Mouse (Mus musculus): ENCODE results near the gene Pim3.

GRCm38 (mm10) chr15:88844966-88845365 lies 17.0 kb upstream of the Pim3 start:
- TF ChIP-seq POLR2A (IDR thresholded peaks at IDR 0.05; ENCODE audit: insufficient read length, low read depth) = no peak
- TF ChIP-seq MAX (IDR thresholded peaks at IDR 0.05; ENCODE audit: low read depth) = no peak
- TF ChIP-seq E2F4 (IDR thresholded peaks at IDR 0.05; ENCODE audit: insufficient read depth) = no peak
- TF ChIP-seq MYOG (IDR thresholded peaks at IDR 0.05; ENCODE audit: control insufficient read depth in 1 of 3, insufficient read depth in 1 of 3, insufficient read length in 2 of 3, low read depth in 2 of 3) = no peak
- TF ChIP-seq CEBPB (IDR thresholded peaks at IDR 0.05; ENCODE audit: insufficient read depth, poor library complexity, severe bottlenecking) = no peak
- no peak for TF ChIP-seq POLR2AphosphoS2 (IDR thresholded peaks at IDR 0.05; ENCODE audit: insufficient read length, low read depth)
- no peak for TF ChIP-seq REST (IDR thresholded peaks at IDR 0.05; ENCODE audit: insufficient read depth, insufficient read length)
